Mouse (Mus musculus): Measurements from ENCODE around the gene Uggt2.
"Not testable (repeated sequence)": the region's sequence is repeated elsewhere in the genome, so short reads cannot be mapped to it uniquely, and the experiment has no call there.

The Uggt2 gene

GRCm38 (mm10) chr14:118981711-118982428 is 117.4 kb downstream of the Uggt2 start:
- not testable (repeated sequence) for DNase-seq (ENCODE audit: low spot score in 2 of 2)

GRCm38 (mm10) chr14:118980890-118981289 is 118.3 kb downstream of the Uggt2 start:
- no peak for DNase-seq (ENCODE audit: low spot score in 2 of 2)

- DNase-seq (ENCODE audit: low spot score in 2 of 2): no peak
Observed at GRCm38 (mm10) chr14:118980358-118980757, 118.9 kb downstream of the Uggt2 start.

GRCm38 (mm10) chr14:118979571-118980325 is 119.5 kb downstream of the Uggt2 start:
- DNase-seq (ENCODE audit: low spot score in 2 of 2): no peak

- DNase-seq (ENCODE audit: low spot score in 2 of 2): no peak
Observed at GRCm38 (mm10) chr14:118977136-118977816, 122.0 kb downstream of the Uggt2 start.

- DNase-seq (ENCODE audit: low spot score in 2 of 2): no peak
Observed at GRCm38 (mm10) chr14:118972268-118972667, 127.0 kb downstream of the Uggt2 start.

- DNase-seq (ENCODE audit: low spot score in 2 of 2): no peak
Observed at GRCm38 (mm10) chr14:118967646-118968045, 131.6 kb downstream of the Uggt2 start.

- no peak for DNase-seq (ENCODE audit: low spot score in 2 of 2)
Observed at GRCm38 (mm10) chr14:118965356-118966000, 133.8 kb downstream of the Uggt2 start.

- no peak for DNase-seq (ENCODE audit: low spot score in 2 of 2)
Observed at GRCm38 (mm10) chr14:118958010-118958409, 141.2 kb downstream of the Uggt2 start.

GRCm38 (mm10) chr14:118951912-118952583 is 147.2 kb downstream of the Uggt2 start:
- DNase-seq (ENCODE audit: low spot score in 2 of 2): no peak

GRCm38 (mm10) chr14:118948841-118949240 is 150.4 kb downstream of the Uggt2 start:
- DNase-seq (ENCODE audit: low spot score in 2 of 2): no peak

GRCm38 (mm10) chr14:118944702-118945101 is 154.5 kb downstream of the Uggt2 start:
- no peak for DNase-seq (ENCODE audit: low spot score in 2 of 2)

- no peak for DNase-seq (ENCODE audit: low spot score in 2 of 2)
Observed at GRCm38 (mm10) chr14:118942076-118942475, 157.2 kb downstream of the Uggt2 start.

GRCm38 (mm10) chr14:118940796-118941495 is 158.3 kb downstream of the Uggt2 start:
- DNase-seq (ENCODE audit: low spot score in 2 of 2): no peak

- no peak for DNase-seq (ENCODE audit: low spot score in 2 of 2)
Observed at GRCm38 (mm10) chr14:118938551-118938950, 160.7 kb downstream of the Uggt2 start.

- DNase-seq (ENCODE audit: low spot score in 2 of 2): peak; percentile 99
Observed at GRCm38 (mm10) chr14:118937533-118938492, 161.4 kb downstream of the Uggt2 start, which contains the start of gene Dnajc3. Dnajc3 (plus strand) TSS chr14:118937976.

- no peak for DNase-seq (ENCODE audit: low spot score in 2 of 2)
Observed at GRCm38 (mm10) chr14:118936952-118937351, 162.3 kb downstream of the Uggt2 start.

- DNase-seq (ENCODE audit: low spot score in 2 of 2): no peak
Observed at GRCm38 (mm10) chr14:118936236-118936635, 163.0 kb downstream of the Uggt2 start.
